Mouse (Mus musculus): Measurements from ENCODE around the gene Reg3a. TPM values are rescaled to one million over a fixed set of nuclear protein-coding genes. Genes with fewer than 3 reads are reported as not detected.

Gene Reg3a
- polyA plus RNA-seq, 1 experiment from 2014 or later: not detected

Other genes with a start within 250 kb of the Reg3a start
- gene Reg3b, start 10.1 kb upstream of the Reg3a start, polyA plus RNA-seq (2016; fragmentation: Nextera tagmentation; extraction: Ambion mirVana): not detected in 2 replicates
- gene Reg3d, start 1.8 kb upstream of the Reg3a start, polyA plus RNA-seq (2016; fragmentation: Nextera tagmentation; extraction: Ambion mirVana): not detected in 2 replicates
- gene Reg2, start 14.9 kb downstream of the Reg3a start, polyA plus RNA-seq (2016; fragmentation: Nextera tagmentation; extraction: Ambion mirVana): not detected in 2 replicates
- not detected in 2 replicates for gene Reg1, start 42.0 kb downstream of the Reg3a start, polyA plus RNA-seq (2016; fragmentation: Nextera tagmentation; extraction: Ambion mirVana)
- not detected in 2 replicates for gene Reg3g, start 88.2 kb downstream of the Reg3a start, polyA plus RNA-seq (2016; fragmentation: Nextera tagmentation; extraction: Ambion mirVana)

All from liver, embryonic 12.5 days (tissue).